Mouse (Mus musculus) liver, embryonic 11.5 days (tissue): ENCODE results near the gene Ptpn7. TPM values are rescaled to one million over a fixed set of nuclear protein-coding genes. Genes with fewer than 3 reads are reported as not detected.
A peak's percentile ranks its signal among the peaks of the same experiment; 100 is the strongest.

ENCODE experiments used
- ATAC-seq: fragments of 200-750 bp; cut with Nextera tagmentation; replicated peaks from 2 replicates; pipeline ENCODE4 v1.8.0; 2017; ENCODE audit warnings: moderate number of reproducible peaks, mild to moderate bottlenecking, moderate TSS enrichment, moderate library complexity; ENCODE audit not compliant: low FRiP score
- DNase-seq: peaks from one replicate; pipeline ENCODE4 v3.0.0-alpha.2; 2017; ENCODE audit warnings: low spot score
- H3K27ac ChIP-seq: fragments of 300-500 bp; sonication (generic); 2 replicates; pipeline ENCODE4 v1.5.1; 2014; ENCODE audit warnings: mild to moderate bottlenecking, low read depth, low read length, control low read depth
- H3K27me3 ChIP-seq: fragments of 300-500 bp; sonication (generic); replicated peaks from 2 replicates; pipeline ENCODE4 v1.6.1; 2014; ENCODE audit warnings: low read length, mixed read lengths; ENCODE audit not compliant: control insufficient read depth, insufficient read depth
- H3K36me3 ChIP-seq: fragments of 300-500 bp; sonication (generic); 2 replicates; pipeline ENCODE4 v1.6.1; 2014; ENCODE audit warnings: mild to moderate bottlenecking, low read length, moderate library complexity, mixed read lengths; ENCODE audit not compliant: control insufficient read depth, insufficient read depth
- H3K4me1 ChIP-seq: fragments of 300-500 bp; sonication (generic); replicated peaks from 2 replicates; pipeline ENCODE4 v1.6.1; 2014; ENCODE audit warnings: low read length, mixed read lengths; ENCODE audit not compliant: control insufficient read depth, insufficient read depth
- H3K4me2 ChIP-seq: fragments of 300-500 bp; sonication (generic); 2 replicates; pipeline ENCODE4 v1.6.1; 2014; ENCODE audit warnings: mild to moderate bottlenecking, control low read depth, moderate library complexity
- H3K4me3 ChIP-seq: fragments of 300-500 bp; sonication (generic); 2 replicates; pipeline ENCODE4 v1.5.1; 2014; ENCODE audit warnings: low read depth, low read length, control low read depth
- H3K9ac ChIP-seq: fragments of 300-500 bp; sonication (generic); 2 replicates; pipeline ENCODE4 v1.6.1; 2014; ENCODE audit warnings: low read depth, low read length, control low read depth
- H3K9me3 ChIP-seq: fragments of 300-500 bp; sonication (generic); 2 replicates; pipeline ENCODE4 v1.6.1; 2016; ENCODE audit warnings: low read length, inconsistent platforms, mixed read lengths; ENCODE audit not compliant: control insufficient read depth
- WGBS: fragments of 180-500 bp; shearing (Covaris S2); extraction: QIAGEN DNeasy Blood & Tissue Kit; methylation state at CpG from one replicate; pipeline ENCODE4 v1.1.7; 2014; 5-methylcytosine and 5-hydroxymethylcytosine counted together
- polyA plus RNA-seq: library from polyadenylated mRNA; unstranded; fragments of >200 nt; fragmentation: Nextera tagmentation; extraction: Ambion mirVana; gene quantifications from 2 replicates; pipeline ENCODE4 v1.2.1, GENCODE M21; 2014

The Ptpn7 gene
- polyA plus RNA-seq, 1 experiment from 2014 or later: 43.0 TPM

DNA sequence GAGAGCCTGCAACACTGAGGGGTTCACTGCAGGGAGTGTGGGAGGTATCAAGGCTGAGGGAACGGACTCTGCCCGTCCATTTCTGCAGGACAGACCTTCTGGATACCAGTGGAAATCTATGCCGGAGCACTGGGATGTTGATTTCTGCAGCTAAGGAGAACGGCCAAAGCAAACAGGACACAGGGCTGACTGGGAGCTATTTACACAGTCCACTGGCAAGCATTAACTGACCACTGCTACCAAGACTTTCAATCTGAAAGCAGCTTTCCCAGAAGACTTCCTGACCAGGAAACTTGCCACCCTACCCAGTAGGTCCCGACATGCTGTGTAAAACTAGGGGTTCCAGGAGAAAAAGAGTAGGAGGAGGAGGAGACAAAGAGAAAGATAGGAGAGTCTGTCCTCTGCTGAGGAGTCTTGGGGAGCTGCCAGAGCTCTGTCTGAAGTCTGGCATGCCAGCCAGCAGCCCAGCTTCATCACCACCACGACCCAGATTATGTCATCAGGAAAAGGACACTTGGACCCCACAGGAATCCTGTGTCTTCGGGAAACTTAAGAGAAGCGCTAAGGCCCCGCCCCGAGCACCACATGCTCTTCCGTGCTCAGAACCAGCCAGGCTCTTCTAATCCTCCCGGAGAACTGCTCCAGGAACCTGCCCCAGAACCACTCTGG is 37.2 kb downstream of the Ptpn7 start:
- Histone ChIP-seq H3K27ac (no peak overlapping the region), H3K36me3 (no peaks in the 10 kb centered on the region), H3K4me1 (no peaks in the 10 kb centered on the region), H3K27me3 (no peaks in the 10 kb centered on the region), H3K4me3 (no peak overlapping the region), H3K4me2 (no peak overlapping the region), H3K9me3 (no peaks in the 10 kb centered on the region), H3K9ac (no peak overlapping the region)
- ATAC-seq (no peak), DNase-seq (no peak)
- 40% methylated on average over 12 of the region's 12 CpGs for WGBS

GRCm38 (mm10) chr1:135170299-135170698 is 37.8 kb downstream of the Ptpn7 start:
- Histone ChIP-seq H3K27me3 (no peaks in the 10 kb centered on the region), H3K9me3 (no peaks in the 10 kb centered on the region), H3K4me3 (no peak overlapping the region), H3K36me3 (no peaks in the 10 kb centered on the region), H3K9ac (no peak overlapping the region), H3K4me1 (no peaks in the 10 kb centered on the region), H3K27ac (no peak overlapping the region), H3K4me2 (no peak overlapping the region)
- 54% methylated on average over 10 of the region's 10 CpGs for WGBS
- DNase-seq: no peak
- no peak for ATAC-seq

- no peaks in the 10 kb centered on the region for H3K36me3 ChIP-seq
- H3K4me1 ChIP-seq: no peaks in the 10 kb centered on the region
- H3K4me3 ChIP-seq: no peak overlapping the region
- DNase-seq (no peak), ATAC-seq (no peak)
- no peaks in the 10 kb centered on the region for H3K27me3 ChIP-seq
- H3K4me2 ChIP-seq: no peak overlapping the region
- no peaks in the 10 kb centered on the region for H3K9me3 ChIP-seq
- no peak overlapping the region for H3K9ac ChIP-seq
- WGBS: 76% methylated on average over 7 of the region's 7 CpGs
- no peak overlapping the region for H3K27ac ChIP-seq
Measured at GRCm38 (mm10) chr1:135171202-135171601, 38.7 kb downstream of the Ptpn7 start.

- no peaks in the 10 kb centered on the region for H3K27me3 ChIP-seq
- H3K9ac ChIP-seq: no peak overlapping the region
- no peak overlapping the region for H3K4me3 ChIP-seq
- ATAC-seq: no peak; the same call in 1 of the 2 replicates
- no peaks in the 10 kb centered on the region for H3K36me3 ChIP-seq
- H3K4me1 ChIP-seq: no peaks in the 10 kb centered on the region
- H3K27ac ChIP-seq: no peak overlapping the region
- peak; percentile 46 for DNase-seq
- no peaks in the 10 kb centered on the region for H3K9me3 ChIP-seq
- H3K4me2 ChIP-seq: no peak overlapping the region
- 57% methylated on average over 6 of the region's 6 CpGs for WGBS
Measured at GRCm38 (mm10) chr1:135171984-135172383, 39.5 kb downstream of the Ptpn7 start.

DNA sequence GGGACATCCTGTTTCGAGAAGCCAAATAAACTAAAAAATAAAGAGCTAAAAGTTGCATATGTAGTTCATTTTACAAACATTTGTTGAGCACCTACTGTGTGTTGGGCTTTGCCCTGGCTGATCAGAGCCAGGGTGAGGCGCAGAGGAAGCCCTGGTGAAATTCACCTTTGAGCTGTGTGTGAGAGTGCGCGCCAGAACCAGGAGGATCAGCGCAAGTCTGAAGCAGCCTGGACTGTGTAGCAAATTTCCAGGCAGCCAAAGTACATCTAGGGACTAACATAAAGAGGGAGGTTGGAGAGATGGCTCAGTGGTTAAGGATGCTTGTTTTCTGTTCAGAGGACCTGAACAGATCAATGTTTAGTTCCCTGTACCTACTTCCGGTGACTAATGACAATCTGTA is 40.8 kb downstream of the Ptpn7 start:
- no peak for ATAC-seq
- Histone ChIP-seq H3K9me3 (no peaks in the 10 kb centered on the region), H3K27me3 (no peaks in the 10 kb centered on the region), H3K4me3 (no peak overlapping the region), H3K27ac (no peak overlapping the region), H3K4me1 (no peaks in the 10 kb centered on the region), H3K9ac (no peak overlapping the region), H3K36me3 (no peaks in the 10 kb centered on the region), H3K4me2 (no peak overlapping the region)
- no peak for DNase-seq
- WGBS: 89% methylated on average over 6 of the region's 6 CpGs

DNA sequence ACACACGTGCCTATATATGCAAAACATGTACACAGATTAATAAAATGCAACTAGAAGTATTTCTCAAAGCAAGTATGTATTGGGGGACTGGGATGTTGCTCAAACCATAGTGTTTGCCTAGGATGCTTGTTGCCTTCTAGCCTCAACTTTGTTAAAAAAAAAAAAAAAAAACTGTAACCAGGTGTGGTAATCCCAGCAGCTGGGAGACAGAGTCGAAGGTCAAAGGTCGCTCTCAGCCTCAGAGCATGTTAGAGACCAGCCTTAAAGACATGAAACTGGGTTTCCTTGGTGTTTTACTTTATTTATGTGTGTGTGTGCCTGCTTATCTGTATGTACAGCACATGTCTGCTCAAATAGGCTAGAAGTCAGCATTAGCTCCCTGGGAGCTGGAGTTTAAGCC is 42.7 kb downstream of the Ptpn7 start:
- Histone ChIP-seq H3K9me3 (no peaks in the 10 kb centered on the region), H3K36me3 (no peaks in the 10 kb centered on the region), H3K4me1 (no peaks in the 10 kb centered on the region), H3K4me3 (no peak overlapping the region), H3K9ac (no peak overlapping the region), H3K27ac (no peak overlapping the region), H3K4me2 (no peak overlapping the region), H3K27me3 (no peaks in the 10 kb centered on the region)
- 68% methylated on average over 3 of the region's 3 CpGs for WGBS
- ATAC-seq: no peak
- DNase-seq: no peak

DNA sequence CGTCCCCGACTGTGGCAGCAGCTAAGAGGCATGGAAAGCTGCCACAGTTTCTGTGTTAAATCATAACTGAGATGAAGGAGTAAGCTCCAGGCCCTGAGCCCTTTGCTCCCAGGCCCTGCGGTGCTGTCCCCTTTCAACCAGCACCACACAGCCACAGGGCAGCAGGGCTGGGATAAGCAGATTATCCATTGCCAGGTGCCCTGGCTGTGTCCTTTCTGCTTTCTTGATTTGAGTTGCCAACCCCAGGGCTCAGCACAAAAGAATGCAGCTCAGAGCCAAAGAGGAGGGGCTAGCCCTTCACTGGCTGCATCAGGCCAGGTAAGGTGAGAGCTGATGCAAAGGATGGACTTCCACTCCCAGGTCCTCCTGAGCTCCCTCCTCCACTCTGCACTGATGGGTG is 45.2 kb downstream of the Ptpn7 start:
- Histone ChIP-seq H3K27me3 (no peaks in the 10 kb centered on the region), H3K27ac (no peak overlapping the region), H3K36me3 (no peaks in the 10 kb centered on the region), H3K9ac (no peak overlapping the region), H3K4me2 (no peak overlapping the region), H3K4me1 (no peaks in the 10 kb centered on the region), H3K4me3 (no peak overlapping the region), H3K9me3 (no peaks in the 10 kb centered on the region)
- DNase-seq (no peak), ATAC-seq (no peak)
- 93% methylated on average over 3 of the region's 3 CpGs for WGBS

DNA sequence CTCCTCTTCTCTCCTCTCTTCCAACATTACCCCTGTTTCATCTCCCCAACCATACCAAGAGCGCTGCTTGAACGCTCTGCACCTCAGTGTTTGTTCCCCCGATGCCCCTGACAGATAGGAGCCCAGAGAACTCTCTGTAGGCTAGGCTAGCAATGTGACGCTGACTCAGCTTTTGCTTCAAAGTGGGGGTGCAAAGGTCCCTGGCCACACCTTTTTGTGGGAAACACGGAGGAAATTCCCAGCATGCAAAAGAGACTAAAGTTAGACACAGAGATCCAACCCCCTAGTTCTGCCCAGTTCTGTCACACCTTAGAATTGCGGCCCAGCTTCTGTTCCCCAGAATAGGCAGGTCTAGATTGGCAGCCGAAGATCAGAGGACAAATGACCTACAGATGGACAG is 46.4 kb downstream of the Ptpn7 start:
- Histone ChIP-seq H3K4me2 (no peak overlapping the region), H3K9me3 (no peaks in the 10 kb centered on the region), H3K36me3 (no peaks in the 10 kb centered on the region), H3K27ac (no peak overlapping the region), H3K4me3 (no peak overlapping the region), H3K9ac (no peak overlapping the region), H3K4me1 (peaks cover 5% of the 10 kb centered on the region; the same call in 1 of the 2 replicates), H3K27me3 (no peaks in the 10 kb centered on the region)
- no peak for ATAC-seq
- no peak for DNase-seq
- WGBS: 78% methylated on average over 7 of the region's 7 CpGs

- Histone ChIP-seq H3K27ac (no peak overlapping the region), H3K4me2 (no peak overlapping the region), H3K4me1 (peaks cover 5% of the 10 kb centered on the region; the same call in 1 of the 2 replicates), H3K4me3 (no peak overlapping the region), H3K27me3 (peaks cover 4% of the 10 kb centered on the region; the same call in 1 of the 2 replicates), H3K9ac (no peak overlapping the region), H3K9me3 (no peaks in the 10 kb centered on the region), H3K36me3 (no peaks in the 10 kb centered on the region)
- ATAC-seq (no peak), DNase-seq (no peak)
- 69% methylated on average over 10 of the region's 10 CpGs for WGBS
Measured at GRCm38 (mm10) chr1:135180830-135181229, 48.3 kb downstream of the Ptpn7 start.
